Mouse (Mus musculus) liver, embryonic 12.5 days (tissue): ENCODE results near the gene Rxfp4. TPM values are rescaled to one million over a fixed set of nuclear protein-coding genes. Genes with fewer than 3 reads are reported as not detected.

Experiments used
- ATAC-seq: fragments of 200-750 bp; cut with Nextera tagmentation; 2 replicates; pipeline ENCODE4 v1.8.0; 2017; ENCODE audit warnings: moderate number of reproducible peaks, mild to moderate bottlenecking, moderate library complexity
- H3K27ac ChIP-seq: fragments of 300-500 bp; sonication (generic); 2 replicates; pipeline ENCODE4 v1.5.1; 2016; ENCODE audit warnings: mild to moderate bottlenecking
- H3K27me3 ChIP-seq: fragments of 300-500 bp; sonication (generic); replicated peaks from 2 replicates; pipeline ENCODE4 v1.6.1; 2016; ENCODE audit warnings: mild to moderate bottlenecking, moderate library complexity
- H3K36me3 ChIP-seq: fragments of 300-500 bp; sonication (generic); 2 replicates; pipeline ENCODE4 v1.6.1; 2016; ENCODE audit warnings: mild to moderate bottlenecking, moderate library complexity
- H3K4me1 ChIP-seq: fragments of 300-500 bp; sonication (generic); 2 replicates; pipeline ENCODE4 v1.6.1; 2016
- H3K4me2 ChIP-seq: fragments of 300-500 bp; sonication (generic); 2 replicates; pipeline ENCODE4 v1.6.1; 2016; ENCODE audit warnings: mild to moderate bottlenecking, moderate library complexity
- H3K4me3 ChIP-seq: fragments of 300-500 bp; sonication (generic); 2 replicates; pipeline ENCODE4 v1.5.1; 2016; ENCODE audit warnings: mild to moderate bottlenecking, moderate library complexity
- H3K9ac ChIP-seq: fragments of 300-500 bp; sonication (generic); 2 replicates; pipeline ENCODE4 v1.6.1; 2016; ENCODE audit warnings: mild to moderate bottlenecking, moderate library complexity
- H3K9me3 ChIP-seq: fragments of 300-500 bp; sonication (generic); replicated peaks from 2 replicates; pipeline ENCODE4 v1.6.1; 2016; ENCODE audit warnings: mild to moderate bottlenecking, moderate library complexity
- WGBS: fragments of 180-500 bp; shearing (Covaris S2); methylation state at CpG from one replicate; pipeline ENCODE4 v1.1.7; 2016; ENCODE audit not compliant: insufficient replicate concordance; 5-methylcytosine and 5-hydroxymethylcytosine counted together
- polyA plus RNA-seq: library from polyadenylated mRNA; unstranded; fragments of >200 nt; fragmentation: Nextera tagmentation; extraction: Ambion mirVana; gene quantifications from 2 replicates; pipeline ENCODE4 v1.2.1, GENCODE M21; 2016

Rxfp4 gene
- polyA plus RNA-seq, 1 experiment from 2014 or later = not detected

DNA sequence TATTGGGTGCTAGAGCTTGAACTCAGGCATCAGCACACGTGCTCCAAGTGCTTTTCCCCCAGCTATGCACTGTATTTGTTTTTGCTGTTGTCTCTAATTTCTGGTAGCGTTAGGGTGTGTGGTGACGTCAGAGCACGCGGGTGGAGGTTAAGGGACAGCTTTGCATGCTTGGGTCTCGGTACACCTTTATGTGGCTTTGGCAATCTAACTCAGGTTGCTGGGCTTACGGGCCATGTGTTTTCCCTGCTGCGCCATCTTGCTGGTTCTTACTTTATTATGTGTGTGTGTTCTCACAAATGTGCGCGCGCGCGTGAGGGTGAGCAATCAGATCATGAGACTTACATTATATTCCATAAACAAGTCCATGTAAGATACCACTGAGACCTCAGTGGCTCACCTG lies 3.0 kb downstream of the Rxfp4 start:
- 84% methylated on average over 13 of the region's 13 CpGs for WGBS
- H3K27ac ChIP-seq = no peak overlapping the region
- peaks cover 7% of the 10 kb centered on the region for H3K4me1 ChIP-seq
- H3K36me3 ChIP-seq = peaks cover 37% of the 10 kb centered on the region
- H3K27me3 ChIP-seq = peaks cover 12% of the 10 kb centered on the region; the same call in 1 of the 2 replicates
- H3K9ac ChIP-seq = no peak overlapping the region
- H3K4me2 ChIP-seq = no peak overlapping the region
- no peak overlapping the region for H3K4me3 ChIP-seq
- H3K9me3 ChIP-seq = no peaks in the 10 kb centered on the region
- no peak for ATAC-seq

DNA sequence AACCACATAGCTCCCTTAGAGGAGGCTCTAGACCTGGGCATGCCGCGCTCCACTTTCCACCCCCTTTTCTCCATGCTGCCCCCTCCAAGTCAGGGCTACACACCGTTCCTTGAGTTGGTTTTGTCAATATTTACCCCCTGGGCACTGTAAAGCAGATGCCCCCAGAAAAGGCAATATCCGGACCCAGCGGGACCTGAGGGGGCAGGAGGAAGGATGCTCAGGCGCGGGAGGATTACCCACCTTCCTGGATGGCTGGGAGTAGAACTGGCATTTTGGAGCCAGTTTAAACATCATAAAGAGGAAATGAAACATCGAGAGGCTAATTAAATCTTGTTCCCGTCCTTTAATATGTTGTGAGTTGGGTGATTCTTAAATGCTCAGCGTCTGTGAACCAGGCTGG lies 3.8 kb downstream of the Rxfp4 start:
- Histone ChIP-seq H3K27me3 (peaks cover 12% of the 10 kb centered on the region; the same call in 1 of the 2 replicates), H3K9me3 (no peaks in the 10 kb centered on the region), H3K4me2 (no peak overlapping the region), H3K4me1 (peaks cover 7% of the 10 kb centered on the region), H3K9ac (no peak overlapping the region), H3K36me3 (peaks cover 45% of the 10 kb centered on the region), H3K27ac (no peak overlapping the region), H3K4me3 (no peak overlapping the region)
- ATAC-seq = no peak
- WGBS = 66% methylated on average over 10 of the region's 10 CpGs

DNA sequence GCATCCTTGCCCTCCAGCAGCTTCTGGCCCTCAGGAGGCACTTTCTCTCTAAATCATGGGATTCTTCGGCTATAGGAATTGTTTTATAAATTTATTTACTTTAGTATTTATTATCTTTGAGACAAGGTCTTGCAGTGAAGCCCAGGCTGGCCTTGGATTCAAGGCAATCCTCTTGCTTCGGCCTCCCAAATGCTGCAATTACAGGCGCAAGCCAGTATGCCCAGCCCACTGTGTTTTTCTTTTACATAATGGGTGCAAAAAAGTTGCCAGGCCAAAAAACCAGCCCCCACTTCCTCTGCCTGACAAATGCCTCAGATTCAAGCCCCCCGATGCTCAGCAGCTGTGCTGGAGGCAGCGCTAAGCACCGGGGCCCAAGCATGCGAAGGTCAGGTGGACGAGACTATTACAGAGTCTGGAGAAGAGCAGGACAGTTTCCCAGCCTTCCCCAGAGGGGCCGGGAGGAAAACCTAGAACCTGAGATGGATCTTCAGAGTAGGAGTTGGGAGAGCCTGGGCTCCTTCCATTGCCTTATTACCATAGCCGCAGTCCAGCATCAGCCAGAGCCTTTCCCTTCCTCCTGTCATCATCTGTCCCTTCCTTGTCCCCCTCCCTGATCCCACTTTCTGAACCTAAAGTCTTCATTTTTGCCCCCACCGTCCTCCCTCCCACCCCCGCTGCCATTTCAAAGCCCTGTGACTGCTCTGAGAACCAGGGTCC lies 4.3 kb downstream of the Rxfp4 start:
- 72% methylated on average over 12 of the region's 12 CpGs for WGBS
- no peak overlapping the region for H3K4me3 ChIP-seq
- no peak overlapping the region for H3K4me2 ChIP-seq

DNA sequence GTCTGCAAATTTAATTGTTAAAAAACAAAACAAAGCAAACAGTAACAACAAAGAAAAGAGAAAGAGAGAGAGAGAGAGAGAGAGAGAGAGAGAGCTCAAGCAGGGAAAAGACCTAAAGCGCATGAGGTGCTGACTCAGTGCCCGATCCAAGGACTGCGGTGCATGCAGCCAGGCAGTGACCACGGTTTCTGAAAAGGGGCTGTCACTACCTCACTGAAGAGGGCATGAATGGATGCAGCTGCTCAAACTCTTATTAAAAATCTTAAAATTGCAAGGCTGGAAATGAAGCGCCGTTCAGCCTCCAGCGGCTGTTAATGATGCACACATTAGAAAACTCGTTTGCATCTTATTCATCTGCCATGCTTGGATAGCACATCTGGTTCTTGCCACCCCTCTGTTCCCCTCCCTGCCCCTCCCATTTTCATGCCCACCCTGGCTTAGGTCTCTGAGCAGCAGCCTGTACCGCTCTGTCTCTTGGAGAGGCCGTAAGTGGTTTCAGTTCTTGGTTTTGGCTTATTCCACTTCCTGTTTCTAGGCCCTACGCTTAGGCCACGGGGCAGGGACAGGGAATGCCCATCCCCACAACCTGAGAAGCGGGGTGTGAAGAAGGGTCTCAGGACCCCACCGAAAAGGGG lies 5.0 kb downstream of the Rxfp4 start:
- Histone ChIP-seq H3K9ac (no peak overlapping the region), H3K4me1 (peaks cover 7% of the 10 kb centered on the region), H3K4me3 (no peak overlapping the region), H3K27me3 (peaks cover 12% of the 10 kb centered on the region; the same call in 1 of the 2 replicates), H3K9me3 (no peaks in the 10 kb centered on the region), H3K36me3 (peaks cover 58% of the 10 kb centered on the region), H3K4me2 (no peak overlapping the region), H3K27ac (no peak overlapping the region)
- ATAC-seq = no peak
- 78% methylated on average over 14 of the region's 14 CpGs for WGBS

More for the DNA sequence above, 4.3 kb downstream of the Rxfp4 start:
- no peak for ATAC-seq
- Histone ChIP-seq H3K27me3 (peaks cover 12% of the 10 kb centered on the region; the same call in 1 of the 2 replicates), H3K36me3 (peaks cover 51% of the 10 kb centered on the region), H3K27ac (no peak overlapping the region), H3K9ac (no peak overlapping the region), H3K4me1 (peaks cover 7% of the 10 kb centered on the region), H3K9me3 (no peaks in the 10 kb centered on the region)

DNA sequence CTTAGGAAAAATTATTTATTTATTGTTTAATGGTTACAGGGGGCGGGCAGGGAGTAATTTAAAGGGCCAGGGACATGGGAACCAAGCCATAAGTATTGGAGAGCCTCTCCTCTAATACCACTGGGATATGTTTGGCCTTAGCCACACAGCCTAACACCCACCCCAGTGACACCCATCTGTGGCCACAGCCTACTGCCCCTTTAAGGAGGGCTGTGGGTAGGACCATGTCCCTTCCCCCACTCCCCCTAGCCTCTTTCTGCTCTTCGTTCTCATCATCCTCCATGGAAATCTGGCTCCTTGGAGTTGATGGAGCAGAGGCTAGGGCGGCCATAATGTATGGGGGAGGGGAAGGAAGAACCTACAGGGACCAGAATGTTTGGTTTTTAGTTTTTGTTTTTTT lies 5.9 kb downstream of the Rxfp4 start:
- Histone ChIP-seq H3K27ac (no peak overlapping the region), H3K9me3 (no peaks in the 10 kb centered on the region), H3K4me2 (no peak overlapping the region), H3K4me3 (no peak overlapping the region), H3K36me3 (peaks cover 66% of the 10 kb centered on the region), H3K4me1 (peaks cover 7% of the 10 kb centered on the region), H3K9ac (no peak overlapping the region), H3K27me3 (0 out of 2 replicates have a peak, but pooled peaks cover 5% of the 10 kb centered on the region)
- no peak for ATAC-seq
- 68% methylated on average over 3 of the region's 3 CpGs for WGBS

DNA sequence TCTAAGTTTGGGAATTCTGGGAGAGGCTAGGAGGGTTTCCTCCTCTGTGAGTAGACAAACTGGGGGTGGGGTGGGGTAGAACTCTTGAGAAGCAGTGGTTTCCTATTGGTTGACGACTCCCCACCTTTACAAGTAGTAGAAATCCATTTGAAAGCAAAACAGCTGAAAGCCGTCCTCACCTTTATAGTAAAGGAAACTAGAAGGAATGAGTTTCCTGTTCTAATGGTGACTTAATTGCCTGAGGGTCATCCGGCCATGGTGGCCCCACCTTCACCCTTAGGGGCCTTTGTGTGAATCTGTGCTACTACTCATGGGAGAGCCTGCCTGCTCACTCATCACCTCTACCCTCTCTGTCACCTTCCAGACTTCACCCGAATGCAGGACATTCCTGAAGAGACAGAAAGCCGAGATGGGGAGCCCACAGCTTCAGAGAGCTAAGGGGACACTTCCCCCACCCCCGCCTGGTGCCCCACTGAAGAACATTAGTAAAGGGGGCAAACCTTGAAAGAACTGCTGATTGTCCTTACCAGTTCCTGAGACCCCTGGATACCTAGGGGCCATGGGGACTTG lies 6.4 kb downstream of the Rxfp4 start:
- no peak for ATAC-seq
- Histone ChIP-seq H3K36me3 (peaks cover 72% of the 10 kb centered on the region), H3K9me3 (no peaks in the 10 kb centered on the region), H3K4me2 (no peak overlapping the region), H3K27ac (no peak overlapping the region), H3K4me3 (no peak overlapping the region), H3K27me3 (no peaks in the 10 kb centered on the region), H3K4me1 (peaks cover 2% of the 10 kb centered on the region), H3K9ac (no peak overlapping the region)
- WGBS = 81% methylated on average over 6 of the region's 6 CpGs

DNA sequence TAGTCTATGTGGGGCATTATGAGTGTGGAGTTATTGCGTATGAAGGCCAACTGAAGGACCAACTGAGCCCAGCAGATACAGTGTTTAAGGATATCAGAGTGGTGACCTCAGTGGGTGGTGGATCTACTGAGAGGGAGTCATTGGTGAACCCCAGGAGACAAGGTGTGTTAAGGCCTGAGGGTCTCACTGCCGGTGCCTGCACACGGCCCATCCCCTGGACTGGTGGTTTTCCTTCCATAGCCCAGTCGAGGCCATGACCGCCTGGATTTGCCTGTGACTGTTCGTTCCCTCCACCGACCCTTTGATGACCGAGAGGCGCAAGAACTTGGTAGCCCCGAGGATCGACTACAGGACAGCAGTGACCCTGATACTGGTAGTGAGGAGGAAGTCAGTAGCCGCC lies 7.0 kb downstream of the Rxfp4 start:
- H3K9me3 ChIP-seq = no peaks in the 10 kb centered on the region
- 88% methylated on average over 12 of the region's 12 CpGs for WGBS
- no peak overlapping the region for H3K9ac ChIP-seq
- H3K27me3 ChIP-seq = no peaks in the 10 kb centered on the region
- no peak overlapping the region for H3K4me3 ChIP-seq
- H3K27ac ChIP-seq = no peak overlapping the region
- H3K4me2 ChIP-seq = no peak overlapping the region
- ATAC-seq = no peak
- peaks cover 77% of the 10 kb centered on the region for H3K36me3 ChIP-seq
- H3K4me1 ChIP-seq = no peaks in the 10 kb centered on the region; the same call in 1 of the 2 replicates

DNA sequence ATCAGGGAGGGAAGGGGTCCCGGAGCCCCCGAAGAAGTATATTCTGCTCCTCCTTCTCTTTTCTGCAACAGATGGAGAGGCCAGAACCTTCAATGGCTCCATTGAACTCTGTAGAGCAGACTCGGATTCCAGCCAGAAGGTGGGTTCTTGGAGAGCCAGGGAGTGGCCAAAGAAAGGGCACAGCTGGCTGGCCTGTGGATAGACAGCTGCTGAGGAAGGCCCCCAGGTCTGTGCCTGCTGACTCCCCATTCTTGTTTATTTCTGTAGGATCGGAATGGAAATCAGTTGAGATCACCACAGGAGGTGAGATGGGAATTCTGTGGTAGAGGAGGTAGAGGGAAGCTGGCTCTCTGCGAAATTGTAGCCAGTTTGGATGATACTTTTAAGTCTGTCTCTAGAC lies 9.9 kb downstream of the Rxfp4 start:
- 80% methylated on average over 5 of the region's 5 CpGs for WGBS
- no peak overlapping the region for H3K27ac ChIP-seq
- no peaks in the 10 kb centered on the region for H3K27me3 ChIP-seq
- H3K9ac ChIP-seq = no peak overlapping the region
- H3K4me3 ChIP-seq = no peak overlapping the region
- peaks cover 97% of the 10 kb centered on the region for H3K36me3 ChIP-seq
- ATAC-seq = no peak
- H3K9me3 ChIP-seq = no peaks in the 10 kb centered on the region
- no peak overlapping the region for H3K4me2 ChIP-seq
- no peaks in the 10 kb centered on the region; the same call in 1 of the 2 replicates for H3K4me1 ChIP-seq

DNA sequence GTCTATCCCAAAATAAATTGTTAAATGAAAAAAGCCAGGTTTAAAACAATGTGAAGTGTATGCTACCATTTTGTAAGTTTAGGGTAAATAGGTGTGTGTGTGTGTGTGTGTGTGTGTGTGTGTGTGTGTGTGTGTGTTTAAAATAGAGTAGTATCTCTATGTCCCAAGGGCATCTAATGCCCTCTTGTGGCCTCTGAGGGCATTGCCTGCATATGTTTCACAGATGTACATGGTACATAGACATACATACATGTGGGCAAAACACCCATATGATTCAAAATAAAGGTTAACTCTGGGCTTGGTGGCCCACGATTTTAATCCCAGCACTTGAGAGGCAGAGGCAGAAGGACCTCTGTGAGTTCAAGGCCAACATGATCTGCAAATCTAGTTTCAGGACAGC lies 12.3 kb downstream of the Rxfp4 start:
- no peak for ATAC-seq
- Histone ChIP-seq H3K4me3 (no peak overlapping the region), H3K27me3 (no peaks in the 10 kb centered on the region), H3K27ac (no peak overlapping the region), H3K4me1 (no peaks in the 10 kb centered on the region), H3K4me2 (no peak overlapping the region), H3K9me3 (no peaks in the 10 kb centered on the region), H3K9ac (no peak overlapping the region), H3K36me3 (peaks cover 95% of the 10 kb centered on the region)
- 45% methylated on average over 1 of the region's 1 CpGs for WGBS

DNA sequence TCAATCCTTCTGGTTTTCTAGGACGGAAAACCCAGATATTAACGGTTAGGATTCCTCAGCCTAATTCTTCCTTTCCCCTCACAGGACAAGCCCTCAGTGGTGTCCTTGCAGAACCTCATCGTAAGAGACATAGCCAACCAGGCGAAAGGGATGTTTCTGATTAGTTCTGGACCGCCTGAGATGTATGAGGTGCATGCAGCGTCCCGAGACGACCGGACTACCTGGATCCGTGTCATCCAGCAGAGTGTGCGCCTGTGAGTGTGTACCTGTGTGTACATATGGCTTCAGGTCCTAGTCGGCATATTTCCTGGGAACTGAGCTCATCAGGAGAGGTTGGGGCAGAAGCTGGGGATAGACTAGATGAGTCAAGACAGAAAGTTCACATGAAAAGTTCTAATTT lies 13.7 kb downstream of the Rxfp4 start:
- WGBS = 86% methylated on average over 12 of the region's 12 CpGs
- Histone ChIP-seq H3K9me3 (no peaks in the 10 kb centered on the region), H3K4me2 (no peak overlapping the region), H3K36me3 (peaks cover 95% of the 10 kb centered on the region), H3K4me3 (no peak overlapping the region), H3K4me1 (no peaks in the 10 kb centered on the region), H3K27me3 (no peaks in the 10 kb centered on the region), H3K27ac (no peak overlapping the region), H3K9ac (no peak overlapping the region)
- ATAC-seq = no peak

DNA sequence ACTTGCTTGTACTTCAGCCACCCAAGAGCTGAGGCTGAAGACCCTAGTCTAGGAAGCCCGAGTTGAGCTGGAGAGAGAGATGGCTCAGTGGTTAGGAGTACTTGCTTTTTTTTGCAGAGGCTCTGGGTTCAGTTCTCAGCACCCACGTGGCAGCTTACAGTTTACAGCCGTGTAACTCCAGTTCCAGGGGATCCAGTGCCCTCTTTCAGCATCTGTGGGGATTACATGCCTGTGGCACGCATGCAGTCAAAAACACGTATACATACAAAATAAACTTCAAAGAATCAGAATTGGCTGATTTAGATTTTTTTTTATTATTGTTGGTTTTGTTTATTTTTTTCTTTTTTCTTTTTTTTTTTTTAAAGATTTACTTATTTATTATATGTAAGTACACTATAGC lies 15.8 kb downstream of the Rxfp4 start:
- no peak overlapping the region for H3K9ac ChIP-seq
- WGBS = 84% methylated on average over 5 of the region's 5 CpGs
- no peaks in the 10 kb centered on the region for H3K27me3 ChIP-seq
- no peak overlapping the region for H3K4me3 ChIP-seq
- H3K4me1 ChIP-seq = peaks cover 3% of the 10 kb centered on the region; the same call in 1 of the 2 replicates
- no peak overlapping the region for H3K27ac ChIP-seq
- no peak for ATAC-seq
- peaks cover 95% of the 10 kb centered on the region for H3K36me3 ChIP-seq
- H3K9me3 ChIP-seq = no peaks in the 10 kb centered on the region
- no peak overlapping the region for H3K4me2 ChIP-seq

DNA sequence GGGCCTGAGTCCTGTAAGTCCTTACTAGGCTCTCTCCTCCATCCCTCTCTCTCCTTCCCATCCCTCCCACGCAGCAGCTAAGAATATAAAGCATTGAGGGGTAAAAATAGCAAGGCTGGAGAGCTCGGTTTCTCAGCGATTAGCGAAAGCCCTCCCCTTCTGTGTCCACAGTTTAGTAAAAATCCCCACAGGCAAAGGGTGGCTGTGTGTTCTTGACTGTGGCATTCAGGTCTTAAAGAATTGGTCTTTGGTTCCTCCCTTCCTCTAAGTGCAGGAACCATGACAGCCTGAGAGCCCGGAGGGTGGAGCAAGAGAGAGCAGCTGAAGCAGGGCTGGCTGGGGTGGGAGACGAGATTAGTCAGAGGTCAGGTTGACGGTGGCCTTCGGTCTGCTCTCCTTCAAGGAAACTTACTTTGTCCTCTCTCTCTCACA lies 16.4 kb downstream of the Rxfp4 start:
- Histone ChIP-seq H3K4me1 (peaks cover 8% of the 10 kb centered on the region), H3K4me3 (no peak overlapping the region), H3K4me2 (no peak overlapping the region), H3K27ac (no peak overlapping the region), H3K9me3 (no peaks in the 10 kb centered on the region), H3K27me3 (no peaks in the 10 kb centered on the region), H3K36me3 (peaks cover 95% of the 10 kb centered on the region), H3K9ac (no peak overlapping the region)
- WGBS = 86% methylated on average over 8 of the region's 8 CpGs
- ATAC-seq = no peak
